Mouse (Mus musculus) forebrain, embryonic 10.5 days (tissue): ENCODE results near the gene Hhatl. TPM values are rescaled to one million over a fixed set of nuclear protein-coding genes. Genes with fewer than 3 reads are reported as not detected.

Experiments
- DNase-seq: peaks from one replicate; pipeline ENCODE4 v3.0.0-alpha.2; 2017; ENCODE audit warnings: low spot score; ENCODE audit errors: extremely low spot score
- H3K27ac ChIP-seq: fragments of 300-500 bp; sonication (generic); 2 replicates; pipeline ENCODE4 v1.5.1; 2016; ENCODE audit warnings: mild to moderate bottlenecking
- H3K27me3 ChIP-seq: fragments of 300-500 bp; sonication (generic); 2 replicates; pipeline ENCODE4 v1.6.1; 2016; ENCODE audit warnings: mild to moderate bottlenecking; ENCODE audit not compliant: poor library complexity, severe bottlenecking
- H3K36me3 ChIP-seq: fragments of 300-500 bp; sonication (generic); replicated peaks from 2 replicates; pipeline ENCODE4 v1.6.1; 2016; ENCODE audit warnings: mild to moderate bottlenecking, moderate library complexity
- H3K4me1 ChIP-seq: fragments of 300-500 bp; sonication (generic); 2 replicates; pipeline ENCODE4 v1.6.1; 2016
- H3K4me3 ChIP-seq: fragments of 300-500 bp; sonication (generic); 2 replicates; pipeline ENCODE4 v1.5.1; 2016; ENCODE audit warnings: mild to moderate bottlenecking, moderate library complexity
- H3K9me3 ChIP-seq: fragments of 300-500 bp; sonication (generic); 2 replicates; pipeline ENCODE4 v1.6.1; 2016; ENCODE audit warnings: mild to moderate bottlenecking, moderate library complexity
- WGBS: fragments of 180-500 bp; shearing (Covaris S2); methylation state at CpG from one replicate; pipeline ENCODE4 v1.1.7; 2016; 5-methylcytosine and 5-hydroxymethylcytosine counted together
- polyA plus RNA-seq: library from polyadenylated mRNA; unstranded; fragments of >200 nt; fragmentation: Nextera tagmentation; extraction: Ambion mirVana; gene quantifications from 2 replicates; pipeline ENCODE4 v1.2.1, GENCODE M21; 2016

Hhatl gene
- polyA plus RNA-seq, 1 experiment from 2014 or later, result not detected

- DNase-seq, result no peak
- H3K27me3 ChIP-seq, result no peaks in the 10 kb centered on the region
- 79% methylated on average over 6 of the region's 6 CpGs for WGBS
- H3K27ac ChIP-seq, result no peak overlapping the region
- H3K9me3 ChIP-seq, result no peaks in the 10 kb centered on the region
- H3K4me3 ChIP-seq, result no peak overlapping the region
- no peaks in the 10 kb centered on the region for H3K4me1 ChIP-seq
- no peaks in the 10 kb centered on the region for H3K36me3 ChIP-seq
Observed at GRCm38 (mm10) chr9:121822585-121822991, 30.3 kb upstream of the Hhatl start.

DNA sequence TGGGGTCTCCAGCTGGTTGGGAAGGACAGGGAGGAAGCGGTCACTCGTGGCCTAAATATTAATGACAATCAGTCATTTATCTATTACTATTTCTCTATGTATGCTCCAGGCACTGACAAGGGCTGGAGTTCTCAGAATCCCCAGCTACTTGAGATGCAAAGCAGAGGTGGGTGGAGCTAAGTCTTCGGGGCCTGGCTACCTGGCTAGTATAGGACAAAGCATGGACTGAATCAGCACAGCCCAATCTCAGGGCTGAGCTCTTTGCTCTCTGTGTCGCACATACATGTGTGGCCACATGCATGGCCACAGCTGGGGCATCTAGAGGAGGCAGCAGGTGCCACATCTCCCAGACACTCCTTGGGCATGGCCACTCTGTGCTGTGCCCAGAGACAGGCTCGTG is 28.5 kb upstream of the Hhatl start:
- H3K27ac ChIP-seq, result no peak overlapping the region
- H3K4me3 ChIP-seq, result no peak overlapping the region
- DNase-seq, result no peak
- H3K9me3 ChIP-seq, result no peaks in the 10 kb centered on the region
- H3K36me3 ChIP-seq, result no peaks in the 10 kb centered on the region
- no peaks in the 10 kb centered on the region for H3K4me1 ChIP-seq
- 73% methylated on average over 5 of the region's 5 CpGs for WGBS
- no peaks in the 10 kb centered on the region for H3K27me3 ChIP-seq

GRCm38 (mm10) chr9:121819771-121820471 is 27.6 kb upstream of the Hhatl start:
- 58% methylated on average over 7 of the region's 7 CpGs for WGBS
- DNase-seq, result no peak
- Histone ChIP-seq H3K9me3 (no peaks in the 10 kb centered on the region), H3K27ac (no peak overlapping the region), H3K4me1 (no peaks in the 10 kb centered on the region), H3K27me3 (no peaks in the 10 kb centered on the region), H3K4me3 (no peak overlapping the region), H3K36me3 (no peaks in the 10 kb centered on the region)

- H3K27ac ChIP-seq, result no peak overlapping the region
- no peaks in the 10 kb centered on the region for H3K27me3 ChIP-seq
- H3K4me3 ChIP-seq, result no peak overlapping the region
- H3K9me3 ChIP-seq, result no peaks in the 10 kb centered on the region
- DNase-seq, result no peak
- no peaks in the 10 kb centered on the region for H3K36me3 ChIP-seq
- no peaks in the 10 kb centered on the region for H3K4me1 ChIP-seq
- 83% methylated on average over 9 of the region's 9 CpGs for WGBS
Observed at GRCm38 (mm10) chr9:121819073-121819770, 26.9 kb upstream of the Hhatl start.

GRCm38 (mm10) chr9:121815183-121815582 is 22.9 kb upstream of the Hhatl start:
- peaks cover 8% of the 10 kb centered on the region for H3K4me1 ChIP-seq
- no peaks in the 10 kb centered on the region for H3K36me3 ChIP-seq
- no peak overlapping the region for H3K27ac ChIP-seq
- no peak overlapping the region for H3K4me3 ChIP-seq
- 77% methylated on average over 6 of the region's 6 CpGs for WGBS
- H3K27me3 ChIP-seq, result no peaks in the 10 kb centered on the region
- DNase-seq, result no peak
- H3K9me3 ChIP-seq, result no peaks in the 10 kb centered on the region

- no peak for DNase-seq
- H3K27me3 ChIP-seq, result no peaks in the 10 kb centered on the region
- no peak overlapping the region for H3K4me3 ChIP-seq
- H3K36me3 ChIP-seq, result no peaks in the 10 kb centered on the region
- no peaks in the 10 kb centered on the region for H3K9me3 ChIP-seq
- WGBS, result 21% methylated on average over 15 of the region's 15 CpGs
- H3K27ac ChIP-seq, result peak overlapping the region; percentile 75
- H3K4me1 ChIP-seq, result peaks cover 43% of the 10 kb centered on the region
Observed at GRCm38 (mm10) chr9:121810081-121810821, 17.9 kb upstream of the Hhatl start.

GRCm38 (mm10) chr9:121808511-121808910 is 16.2 kb upstream of the Hhatl start:
- 42% methylated on average over 3 of the region's 3 CpGs for WGBS
- DNase-seq, result no peak
- Histone ChIP-seq H3K4me1 (peaks cover 43% of the 10 kb centered on the region), H3K27me3 (no peaks in the 10 kb centered on the region), H3K4me3 (no peak overlapping the region), H3K9me3 (no peaks in the 10 kb centered on the region), H3K27ac (peak overlapping the region; percentile 63), H3K36me3 (no peaks in the 10 kb centered on the region)

GRCm38 (mm10) chr9:121807947-121808346 is 15.6 kb upstream of the Hhatl start:
- no peak overlapping the region for H3K4me3 ChIP-seq
- peaks cover 45% of the 10 kb centered on the region for H3K4me1 ChIP-seq
- 77% methylated on average over 7 of the region's 7 CpGs for WGBS
- H3K36me3 ChIP-seq, result no peaks in the 10 kb centered on the region
- H3K27ac ChIP-seq, result 0 out of 2 replicates have a peak overlapping the region, but pooled peaks have one; percentile 63
- H3K27me3 ChIP-seq, result no peaks in the 10 kb centered on the region
- DNase-seq, result no peak
- no peaks in the 10 kb centered on the region for H3K9me3 ChIP-seq

DNA sequence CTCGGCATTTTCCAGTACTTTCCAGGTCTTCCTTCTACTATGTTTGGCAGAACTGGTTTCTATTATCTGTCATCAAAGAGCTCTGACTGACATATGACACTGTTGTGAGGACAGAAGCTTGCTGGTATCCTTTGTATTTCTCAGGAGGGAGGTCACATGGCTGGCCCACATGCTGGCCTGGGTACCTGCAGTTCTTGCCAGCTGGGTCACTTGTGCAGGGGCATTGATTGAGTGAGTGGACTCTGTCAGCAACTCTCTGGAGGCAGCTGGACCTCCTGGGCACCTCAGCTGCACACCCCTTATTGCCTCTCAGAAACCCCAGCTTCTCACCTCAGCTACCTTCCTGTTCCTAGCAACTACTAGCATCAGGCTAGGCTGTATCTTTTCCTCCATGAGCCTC is 15.2 kb upstream of the Hhatl start:
- Histone ChIP-seq H3K27me3 (no peaks in the 10 kb centered on the region), H3K4me3 (no peak overlapping the region), H3K4me1 (peaks cover 49% of the 10 kb centered on the region), H3K36me3 (no peaks in the 10 kb centered on the region), H3K9me3 (no peaks in the 10 kb centered on the region), H3K27ac (0 out of 2 replicates have a peak overlapping the region, but pooled peaks have one; percentile 63)
- 63% methylated on average over 1 of the region's 1 CpGs for WGBS
- DNase-seq, result no peak

DNA sequence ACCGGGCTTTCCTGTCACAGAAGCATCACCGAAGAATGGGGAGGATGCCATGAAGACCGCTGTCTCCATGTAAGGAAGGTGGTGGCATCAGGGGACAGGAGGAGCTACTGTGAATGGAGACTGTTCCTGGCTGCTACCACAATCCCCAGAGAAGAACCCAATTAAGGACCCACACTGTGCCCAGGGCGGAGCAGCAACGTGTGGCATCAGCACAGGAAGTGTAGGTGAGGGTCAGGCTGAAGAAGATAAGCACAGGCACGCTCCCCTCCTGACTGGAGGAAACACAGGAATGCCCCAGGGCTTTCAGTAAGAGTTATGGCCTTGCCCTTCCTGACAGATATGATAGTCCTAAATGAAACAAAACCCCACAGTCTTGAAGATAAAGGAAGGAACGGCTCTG is 10.4 kb upstream of the Hhatl start:
- WGBS, result 82% methylated on average over 7 of the region's 7 CpGs
- no peaks in the 10 kb centered on the region for H3K9me3 ChIP-seq
- no peak for DNase-seq
- peaks cover 45% of the 10 kb centered on the region for H3K4me1 ChIP-seq
- H3K27ac ChIP-seq, result 0 out of 2 replicates have a peak overlapping the region, but pooled peaks have one; percentile 7
- 0 out of 2 replicates have a peak, but pooled peaks cover 4% of the 10 kb centered on the region for H3K27me3 ChIP-seq
- H3K4me3 ChIP-seq, result no peak overlapping the region
- H3K36me3 ChIP-seq, result no peaks in the 10 kb centered on the region

DNA sequence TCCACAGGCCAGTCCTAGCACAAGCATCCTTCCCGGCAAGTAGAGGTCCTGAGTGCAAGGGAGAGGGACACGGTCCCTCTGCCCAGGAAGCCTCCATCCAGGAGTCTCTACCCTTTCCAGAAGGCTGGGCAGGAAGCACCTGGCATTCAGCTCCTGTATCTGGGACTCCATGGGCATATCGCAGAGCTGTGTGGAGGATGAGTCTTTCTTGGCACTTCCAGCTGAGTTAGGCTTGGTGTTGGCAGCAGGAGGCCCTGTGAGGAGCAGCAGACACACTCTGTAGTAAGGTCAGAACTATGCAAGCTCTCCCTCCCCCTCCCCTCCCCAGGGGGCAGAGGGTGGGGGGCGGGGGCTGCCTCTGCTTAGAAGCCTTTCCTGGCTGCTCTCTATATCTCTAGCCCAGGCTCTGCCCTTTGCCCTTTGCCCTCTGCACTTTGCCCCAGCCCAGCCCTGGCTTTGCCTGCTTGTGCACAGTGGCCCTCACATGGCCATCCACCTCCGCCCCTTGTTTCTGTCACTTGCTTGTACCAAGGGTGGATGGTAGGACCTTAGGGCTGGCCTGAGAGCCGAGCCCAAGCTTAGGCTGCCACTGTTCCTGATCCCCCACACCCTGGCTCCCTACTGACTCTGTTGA is 6.7 kb upstream of the Hhatl start:
- H3K27me3 ChIP-seq, result 0 out of 2 replicates have a peak, but pooled peaks cover 4% of the 10 kb centered on the region
- no peaks in the 10 kb centered on the region for H3K36me3 ChIP-seq

DNA sequence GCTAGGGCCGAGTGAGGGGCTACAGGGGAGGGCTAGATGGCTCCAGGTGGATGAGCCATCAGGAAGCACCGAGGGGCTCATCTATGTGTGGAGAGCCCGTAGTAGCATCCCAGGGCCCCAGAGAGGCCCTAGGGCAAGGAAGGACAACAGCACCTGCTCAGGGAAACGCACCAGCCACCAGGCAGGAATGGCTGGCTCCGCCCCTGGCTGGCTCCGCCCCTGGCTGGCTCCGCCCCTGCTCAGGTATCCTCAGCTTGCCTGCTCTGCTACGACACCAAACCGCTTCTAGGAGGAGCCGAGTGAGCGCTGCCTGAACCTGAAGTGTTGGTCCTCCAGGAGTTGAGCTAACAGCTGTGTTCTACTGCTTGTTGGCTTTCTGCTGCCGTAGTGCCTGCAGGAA is 5.4 kb upstream of the Hhatl start:
- WGBS, result 13% methylated on average over 12 of the region's 12 CpGs
- Histone ChIP-seq H3K27me3 (0 out of 2 replicates have a peak, but pooled peaks cover 4% of the 10 kb centered on the region), H3K9me3 (no peaks in the 10 kb centered on the region), H3K4me1 (peaks cover 32% of the 10 kb centered on the region), H3K27ac (no peak overlapping the region), H3K36me3 (no peaks in the 10 kb centered on the region), H3K4me3 (no peak overlapping the region)
- no peak for DNase-seq

More for the DNA sequence above, 6.7 kb upstream of the Hhatl start:
- WGBS, result 39% methylated on average over 6 of the region's 6 CpGs
- Histone ChIP-seq H3K9me3 (no peaks in the 10 kb centered on the region), H3K27ac (0 out of 2 replicates have a peak overlapping the region, but pooled peaks have one; percentile 11), H3K4me3 (no peak overlapping the region), H3K4me1 (peaks cover 36% of the 10 kb centered on the region)
- no peak for DNase-seq
